Mouse (Mus musculus): ENCODE results near the gene M6pr.

DNA sequence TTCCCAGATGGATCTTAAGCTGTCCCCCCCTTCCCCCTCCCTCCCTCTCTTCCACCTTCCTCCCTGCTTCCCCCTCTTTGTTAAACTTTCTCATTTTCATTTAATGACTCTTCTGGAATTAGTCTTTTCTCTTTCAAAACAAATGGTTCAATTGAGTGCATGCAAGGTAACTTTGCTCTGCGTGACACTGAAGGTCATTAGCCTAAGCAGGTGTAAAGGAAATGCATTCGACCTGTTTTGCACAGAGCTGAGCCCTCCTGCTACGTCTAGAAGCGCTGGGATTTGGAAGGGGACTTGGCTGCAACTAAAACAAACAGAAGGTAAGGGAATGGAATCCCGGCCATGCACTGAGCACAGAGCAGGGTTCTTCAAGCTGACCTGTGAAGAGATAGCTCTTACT is 33.6 kb downstream of the M6pr start:
- TF ChIP-seq CTCF (IDR thresholded peaks at IDR 0.05; ENCODE audit: control insufficient read depth, insufficient read depth, low read length) (no peak), POLR2A (IDR thresholded peaks at IDR 0.05; ENCODE audit: borderline replicate concordance, control insufficient read depth, low read depth, low read length) (no peak)

Measured in bone marrow, adult 2 months (tissue).